Mouse (Mus musculus) MEL (cell line): ENCODE measurements around the gene Frem2.

Experiments
- CHD2 ChIP-seq: IDR thresholded peaks from 2 replicates; pipeline ENCODE4 v1.6.1; 2011; ENCODE audit warnings: low read length, improper control_type of control experiment
- CTCF ChIP-seq, 3 experiments: IDR thresholded peaks in 2 of 3; conservative IDR thresholded peaks in 1 of 3; 2 replicates each; pipeline ENCODE4 v1.5.1; 2011 to 2012; ENCODE audit warnings: low read length in 3 of 3, low read depth in 2 of 3, mild to moderate bottlenecking in 2 of 3, improper control_type of control experiment in 1 of 3, inconsistent platforms in 1 of 3, mixed read lengths in 1 of 3, moderate library complexity in 1 of 3; ENCODE audit not compliant: control insufficient read depth in 1 of 3, insufficient read depth in 1 of 3, poor library complexity in 1 of 3, severe bottlenecking in 1 of 3
- E2F4 ChIP-seq: IDR thresholded peaks from 2 replicates; pipeline ENCODE4 v1.6.1; 2011; ENCODE audit warnings: low read depth, low read length, improper control_type of control experiment, borderline replicate concordance
- ETS1 ChIP-seq: IDR thresholded peaks from 2 replicates; pipeline ENCODE4 v1.6.1; 2012; ENCODE audit warnings: low read depth, mild to moderate bottlenecking, inconsistent platforms, low read length, improper control_type of control experiment, moderate library complexity
- GATA1 ChIP-seq: IDR thresholded peaks from 2 replicates; pipeline ENCODE4 v1.6.1; 2011; ENCODE audit warnings: low read depth, low read length, improper control_type of control experiment
- MAZ ChIP-seq: IDR thresholded peaks from 2 replicates; pipeline ENCODE4 v1.6.1; 2012; ENCODE audit warnings: low read depth, mild to moderate bottlenecking, inconsistent platforms, low read length, improper control_type of control experiment
- NELFE ChIP-seq: IDR thresholded peaks from 2 replicates; pipeline ENCODE4 v1.6.1; 2011; ENCODE audit warnings: low read depth, low read length, improper control_type of control experiment
- NRF1 ChIP-seq: IDR thresholded peaks from 2 replicates; pipeline ENCODE4 v1.6.1; 2014; ENCODE audit warnings: low read depth, mild to moderate bottlenecking, inconsistent platforms, low read length, improper control_type of control experiment, moderate library complexity; ENCODE audit not compliant: poor library complexity, insufficient read depth, severe bottlenecking
- POLR2A ChIP-seq, 2 experiments: IDR thresholded peaks; 2 replicates each; pipeline ENCODE4 v1.6.1; 2011 to 2012; ENCODE audit warnings: low read length in 2 of 2, mild to moderate bottlenecking in 2 of 2, control low read depth in 1 of 2, improper control_type of control experiment in 1 of 2, low read depth in 1 of 2, moderate library complexity in 1 of 2; ENCODE audit not compliant: control insufficient read depth in 1 of 2, insufficient read depth in 1 of 2, poor library complexity in 1 of 2
- RCOR1 ChIP-seq: IDR thresholded peaks from 2 replicates; pipeline ENCODE4 v1.6.1; 2012; ENCODE audit warnings: low read depth, mild to moderate bottlenecking, inconsistent platforms, low read length, improper control_type of control experiment
- TAL1 ChIP-seq: IDR thresholded peaks from 2 replicates; pipeline ENCODE4 v1.6.1; 2012; ENCODE audit warnings: mild to moderate bottlenecking, inconsistent platforms, low read length, moderate library complexity, mixed read lengths
- ZMIZ1 ChIP-seq: IDR thresholded peaks from 2 replicates; pipeline ENCODE4 v1.6.1; 2012; ENCODE audit warnings: low read depth, mild to moderate bottlenecking, inconsistent platforms, low read length, improper control_type of control experiment, moderate library complexity

GRCm38 (mm10) chr3:53655343-53655742 is 1.8 kb downstream of the Frem2 start:
- TF ChIP-seq NRF1 (no peak), CTCF (IDR thresholded peaks at IDR 0.05 in 2 of 3, conservative IDR thresholded peaks at IDR 0.05 in 1 of 3; ENCODE audit: control insufficient read depth in 1 of 3, insufficient read depth in 1 of 3, low read depth in 2 of 3, low read length in 3 of 3, poor library complexity in 1 of 3, severe bottlenecking in 1 of 3) (no peak), POLR2A (IDR thresholded peaks at IDR 0.05; ENCODE audit: control insufficient read depth in 1 of 2, insufficient read depth in 1 of 2, low read depth in 1 of 2, low read length in 2 of 2, poor library complexity in 1 of 2) (no peak), GATA1 (no peak), E2F4 (no peak), CHD2 (no peak), ZMIZ1 (no peak), MAZ (no peak), TAL1 (no peak), RCOR1 (no peak), ETS1 (no peak), NELFE (no peak)
